Mouse (Mus musculus): ENCODE data around the gene C9orf72.

- TF ChIP-seq TAL1 (IDR thresholded peaks at IDR 0.05; ENCODE audit: low read length) (no peak), GATA1 (IDR thresholded peaks at IDR 0.05; ENCODE audit: low read length) (no peak)
Measured at GRCm38 (mm10) chr4:35225734-35226495, at the start of gene C9orf72.

Data from erythroblast, embryonic 14.5 days (primary cell).